Mouse (Mus musculus): ENCODE measurements around the gene 4921536K21Rik.
A peak's percentile ranks its signal among the peaks of the same experiment; 100 is the strongest.

Gene 4921536K21Rik

DNA sequence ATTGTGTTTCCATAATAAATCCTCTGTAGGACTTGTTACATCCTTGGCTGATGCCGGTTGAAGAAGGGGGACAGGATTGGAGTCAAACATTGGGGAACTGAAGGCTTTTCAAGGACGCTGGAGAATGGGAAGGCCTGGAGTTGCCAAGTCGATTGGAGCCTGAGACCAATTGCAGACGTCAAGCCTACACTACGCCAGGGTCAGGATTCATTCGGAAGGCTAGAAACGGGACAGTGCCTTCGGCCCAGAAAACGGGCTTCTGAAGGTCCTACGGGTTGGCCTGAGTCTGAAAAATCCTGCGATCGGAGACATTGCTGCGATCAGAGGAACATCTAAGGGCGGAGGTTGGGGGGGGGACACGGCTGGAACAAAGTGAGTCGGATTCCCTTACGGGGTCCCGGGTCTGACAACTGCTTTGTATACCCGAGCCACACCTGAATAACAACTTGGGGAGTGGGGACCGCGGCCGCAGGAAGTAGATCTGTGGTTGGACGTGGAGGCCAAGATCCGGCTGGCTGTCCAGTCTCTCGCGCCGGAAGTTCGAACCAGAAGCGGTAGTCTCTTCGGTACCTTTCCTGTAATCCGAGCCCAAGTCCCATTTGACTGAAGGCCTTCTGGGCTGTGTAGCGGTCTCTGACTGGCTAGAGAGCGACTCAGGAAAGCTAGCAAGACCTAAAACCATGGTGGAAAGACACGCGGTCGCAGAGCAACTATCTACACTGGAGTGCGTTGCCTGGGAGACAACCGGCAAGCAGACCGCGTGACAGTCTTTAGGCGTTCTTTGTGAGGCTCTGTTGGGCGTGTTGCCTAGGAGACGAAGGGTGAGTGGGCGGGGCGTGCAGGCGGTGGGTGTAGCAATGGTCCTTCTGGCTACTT is at the start of gene 4921536K21Rik, which contains the start of gene Dusp18:
4921536K21Rik (minus strand) TSS at position 693 of the 876 bp plus-strand sequence.
Dusp18 (plus strand) TSS at position 835 of the 876 bp plus-strand sequence.
- peak; percentile 85 for DNase-seq (ENCODE audit: extremely low spot score, low read depth, low spot score)

GRCm38 (mm10) chr11:3941371-3941770 is 46.5 kb upstream of the 4921536K21Rik start:
- DNase-seq (ENCODE audit: extremely low spot score, low read depth, low spot score): no peak

DNA sequence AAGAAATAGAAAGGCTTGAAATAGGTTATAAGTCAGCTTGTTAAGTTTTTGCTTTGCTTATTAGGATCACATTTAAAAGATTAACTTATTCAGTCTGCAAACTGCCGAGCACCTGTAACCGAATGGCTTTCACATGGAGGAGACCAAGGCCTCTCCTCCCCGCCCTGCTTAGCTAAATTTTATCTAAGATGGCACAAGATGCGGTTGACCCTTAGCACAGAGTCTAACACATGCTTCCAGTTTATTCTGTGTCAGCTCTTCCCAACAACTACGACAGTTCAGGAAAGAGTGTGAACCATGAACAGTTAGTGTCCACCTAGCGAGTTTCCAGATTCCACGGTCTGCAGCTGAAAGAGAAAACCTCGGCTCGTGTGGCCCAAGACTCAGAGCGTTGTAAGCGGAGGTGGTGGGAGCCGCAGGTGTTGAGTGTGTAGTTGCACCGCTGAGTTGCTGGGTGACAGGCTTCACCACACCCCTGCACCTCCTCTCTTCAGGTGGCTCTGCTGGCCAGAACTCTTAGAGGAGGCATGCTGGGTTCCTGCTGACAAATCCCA is 42.5 kb upstream of the 4921536K21Rik start:
- no peak for DNase-seq (ENCODE audit: extremely low spot score, low read depth, low spot score)

- no peak for DNase-seq (ENCODE audit: extremely low spot score, low read depth, low spot score)
Measured at GRCm38 (mm10) chr11:3936318-3936717, 41.4 kb upstream of the 4921536K21Rik start.

GRCm38 (mm10) chr11:3935135-3935534 is 40.2 kb upstream of the 4921536K21Rik start:
- no peak for DNase-seq (ENCODE audit: extremely low spot score, low read depth, low spot score)

- no peak for DNase-seq (ENCODE audit: extremely low spot score, low read depth, low spot score)
Measured at GRCm38 (mm10) chr11:3933756-3934285, 38.9 kb upstream of the 4921536K21Rik start.

DNA sequence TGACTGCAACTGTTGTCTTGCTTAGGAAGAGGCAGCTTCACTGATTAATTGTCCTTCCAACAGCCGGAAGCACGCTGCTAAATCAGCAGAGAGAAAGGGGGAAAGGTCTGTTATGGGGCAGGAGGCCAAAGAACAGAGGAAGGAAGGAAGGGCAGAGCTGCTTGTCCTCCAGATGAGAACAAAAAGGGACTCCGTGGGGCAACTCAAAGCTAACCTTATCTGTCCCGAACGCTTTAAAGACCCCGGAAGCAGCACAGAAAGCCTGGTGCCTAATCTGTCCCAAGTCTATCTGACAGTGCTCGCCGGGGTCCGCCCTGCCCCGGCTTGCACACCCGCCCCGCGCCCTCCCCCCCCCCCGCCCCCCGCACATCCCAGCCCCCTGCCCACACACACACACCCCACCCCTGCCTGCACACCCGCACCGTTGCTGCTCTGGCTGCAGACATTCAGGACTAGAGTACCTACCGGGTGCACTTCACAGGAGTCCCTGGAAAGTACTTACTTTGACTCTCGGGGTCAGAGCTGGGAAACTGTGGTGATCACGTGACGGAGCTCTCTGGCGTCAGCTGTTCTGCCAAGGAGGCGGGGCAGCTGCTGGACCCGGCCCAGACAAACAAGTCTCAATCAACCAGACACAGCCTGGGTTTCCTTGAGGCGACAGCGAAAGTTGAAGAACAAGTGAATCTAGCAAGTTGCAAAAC is 36.8 kb upstream of the 4921536K21Rik start, which contains the start of gene Tcn2:
Tcn2 (minus strand) TSS at position 649 of the 701 bp plus-strand sequence.
- DNase-seq (ENCODE audit: extremely low spot score, low read depth, low spot score): no peak

DNA sequence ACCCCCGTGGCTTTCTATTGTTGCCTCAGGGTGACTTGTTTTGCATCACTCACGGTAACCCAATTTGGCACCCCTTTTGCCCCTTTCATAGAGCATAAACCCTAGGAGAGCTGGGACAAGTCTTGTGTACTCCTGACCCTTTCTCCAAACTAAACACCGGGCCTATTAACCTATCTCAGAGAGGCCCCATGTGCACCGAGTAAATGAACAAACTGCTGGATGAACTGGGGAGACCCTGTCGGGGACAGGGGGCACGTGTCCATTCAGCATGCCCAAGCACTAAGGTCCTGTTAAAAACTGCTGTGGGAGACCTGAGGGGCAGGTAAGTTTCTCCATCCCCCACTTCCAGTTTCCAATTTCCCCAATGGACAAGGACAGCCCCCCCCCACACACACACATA is 36.0 kb upstream of the 4921536K21Rik start:
- no peak for DNase-seq (ENCODE audit: extremely low spot score, low read depth, low spot score)

- DNase-seq (ENCODE audit: extremely low spot score, low read depth, low spot score): no peak
Measured at GRCm38 (mm10) chr11:3930019-3930418, 35.1 kb upstream of the 4921536K21Rik start.

- DNase-seq (ENCODE audit: extremely low spot score, low read depth, low spot score): no peak
Measured at GRCm38 (mm10) chr11:3925916-3926315, 31.0 kb upstream of the 4921536K21Rik start.

DNA sequence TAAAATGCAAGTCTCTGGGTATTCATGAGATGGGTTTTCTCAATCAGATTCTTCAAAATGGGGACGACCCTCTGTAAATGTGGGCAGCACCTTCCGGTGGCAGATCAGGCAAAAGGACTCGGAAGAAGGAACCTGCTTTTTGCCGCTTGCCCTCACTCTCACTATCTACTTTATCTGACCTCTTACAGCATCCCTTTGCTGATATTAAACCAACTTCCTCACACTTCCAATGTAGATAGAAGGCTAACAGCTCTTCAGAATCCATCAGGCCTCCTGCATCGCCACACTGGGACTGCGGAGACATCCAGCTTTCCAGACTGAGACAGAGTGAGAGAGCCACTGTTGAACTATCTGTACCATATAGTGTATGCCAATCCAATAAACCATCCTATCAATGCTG is 27.8 kb upstream of the 4921536K21Rik start:
- DNase-seq (ENCODE audit: extremely low spot score, low read depth, low spot score): no peak

GRCm38 (mm10) chr11:3922115-3922514 is 27.2 kb upstream of the 4921536K21Rik start:
- DNase-seq (ENCODE audit: extremely low spot score, low read depth, low spot score): no peak

- DNase-seq (ENCODE audit: extremely low spot score, low read depth, low spot score): no peak
Measured at GRCm38 (mm10) chr11:3921281-3921850, 26.5 kb upstream of the 4921536K21Rik start.

DNA sequence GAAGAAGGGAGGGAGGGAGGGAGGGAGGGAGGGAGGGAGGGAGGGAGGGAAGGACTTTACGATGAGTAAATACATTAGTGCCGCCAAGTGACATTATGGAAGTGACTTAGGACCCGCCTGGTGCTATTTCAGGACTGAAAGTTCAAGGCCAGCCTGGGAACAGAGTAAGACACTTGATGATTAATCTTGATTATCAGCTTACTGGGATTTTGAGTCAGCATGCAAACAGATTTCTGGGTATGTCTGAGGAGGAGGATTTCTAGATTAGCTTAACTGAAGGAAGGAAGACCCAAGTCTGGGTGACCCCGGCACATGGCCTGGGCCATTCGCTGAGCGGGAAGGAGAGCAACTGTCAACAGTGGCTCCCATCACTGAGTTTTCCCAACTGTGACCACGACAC is 25.6 kb upstream of the 4921536K21Rik start:
- DNase-seq (ENCODE audit: extremely low spot score, low read depth, low spot score): no peak

- DNase-seq (ENCODE audit: extremely low spot score, low read depth, low spot score): no peak
Measured at GRCm38 (mm10) chr11:3918738-3919137, 23.8 kb upstream of the 4921536K21Rik start.

GRCm38 (mm10) chr11:3914109-3914840 is 19.4 kb upstream of the 4921536K21Rik start, which contains the start of gene Slc35e4:
Gene Slc35e4 (minus strand): TSS chr11:3914664.
- peak; percentile 49 for DNase-seq (ENCODE audit: extremely low spot score, low read depth, low spot score)

DNA sequence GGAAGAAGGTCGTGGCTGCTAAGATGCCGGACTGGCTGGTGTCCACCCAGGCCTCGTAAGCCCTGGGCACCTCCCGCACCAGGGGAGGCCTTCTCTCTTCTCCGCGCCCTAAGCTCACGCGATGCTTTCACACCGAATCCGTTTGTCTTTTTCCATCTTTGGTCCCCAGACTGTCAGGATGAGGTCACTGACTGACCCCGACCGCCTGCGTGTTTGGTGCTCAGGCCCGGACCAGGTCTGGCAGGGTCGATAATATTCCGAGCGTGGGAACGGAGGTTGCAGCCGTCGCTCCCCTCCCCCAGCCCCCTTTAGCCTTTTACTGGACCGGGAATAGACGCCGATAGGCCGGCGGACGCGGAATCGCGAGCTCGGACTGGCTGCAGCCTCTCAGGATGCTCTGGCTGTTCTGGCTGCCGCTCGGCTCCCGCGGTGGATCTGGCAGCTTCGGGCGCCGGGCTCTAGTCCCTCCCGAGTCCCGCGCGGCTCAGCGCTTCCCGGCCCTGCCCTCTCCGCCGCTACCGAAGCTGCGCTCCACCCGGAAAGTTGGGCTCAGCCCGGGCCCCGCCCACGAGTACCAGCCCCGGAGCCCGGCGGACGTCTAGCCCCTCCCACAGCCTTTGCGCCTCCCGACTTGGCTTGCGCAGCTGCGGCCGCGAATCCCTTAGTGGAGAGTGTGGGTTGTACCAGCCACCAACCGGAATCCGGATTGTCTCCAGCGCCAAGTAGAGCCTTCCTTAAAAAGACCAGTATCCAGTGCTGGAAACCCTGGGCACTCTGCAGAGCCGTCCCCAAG is 18.6 kb upstream of the 4921536K21Rik start:
- DNase-seq (ENCODE audit: extremely low spot score, low read depth, low spot score): no peak

GRCm38 (mm10) chr11:3912875-3913271 is 18.0 kb upstream of the 4921536K21Rik start:
- no peak for DNase-seq (ENCODE audit: extremely low spot score, low read depth, low spot score)

DNA sequence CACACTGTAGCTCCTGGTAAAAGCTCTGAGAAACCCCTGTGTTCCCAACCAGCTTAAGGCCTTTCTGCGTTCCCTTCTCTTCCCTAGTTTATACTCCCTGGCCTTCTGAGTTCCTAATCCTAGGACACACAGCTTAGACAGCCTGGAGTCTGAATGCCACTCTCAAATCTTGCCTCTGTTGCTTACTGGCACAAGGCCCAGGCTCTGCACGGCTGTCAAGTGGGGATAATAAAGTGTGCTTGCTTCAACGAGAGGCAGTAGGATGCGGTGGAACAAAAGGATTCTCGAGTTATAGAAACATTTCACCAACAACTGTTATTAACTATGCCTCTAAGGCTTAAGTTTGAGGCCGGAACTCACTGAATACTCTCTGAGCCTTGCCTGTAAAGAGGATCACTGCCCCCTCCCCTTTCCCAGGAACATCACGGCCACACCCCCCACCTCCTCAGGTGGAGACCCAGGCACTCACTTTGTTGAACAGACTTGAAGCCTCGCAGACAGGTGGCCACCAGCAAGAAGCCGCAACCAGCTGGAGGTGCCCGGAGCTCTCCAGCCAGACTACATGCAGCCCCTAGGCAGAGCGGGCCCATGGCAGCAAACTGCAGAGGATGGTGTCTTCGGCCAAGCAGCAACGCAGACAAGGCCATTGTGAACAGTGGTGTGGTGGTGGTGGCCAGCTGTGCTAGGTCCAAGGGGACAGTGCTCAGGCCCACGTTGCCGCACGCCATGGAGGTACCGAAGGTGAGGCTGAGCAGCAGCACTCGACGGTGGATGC is 17.4 kb upstream of the 4921536K21Rik start:
- no peak for DNase-seq (ENCODE audit: extremely low spot score, low read depth, low spot score)

Data from hindlimb bud, embryonic 11.5 days (tissue).